Mouse (Mus musculus) heart, adult 10 weeks (tissue): ENCODE measurements around the gene Olfr1154. TPM values are rescaled to one million over a fixed set of nuclear protein-coding genes. Genes with fewer than 3 reads are reported as not detected.

ENCODE experiments used
- polyA plus RNA-seq: library from polyadenylated mRNA; stranded (reverse); fragments of 350-450 nt; fragmentation: Illumina TruSeq; extraction: RNeasy Lipid Tissue Mini Kit (QIAGEN cat#74804); gene quantifications from one replicate; pipeline ENCODE4 v1.2.3, GENCODE M21; 2014; ENCODE audit warnings: low read depth, low replicate concordance

Olfr1154 gene
- polyA plus RNA-seq = not detected

GRCm38 (mm10) chr2:87905066-87905465 is at the start of gene Olfr1154:
Gene Olfr1154, minus strand, starts transcription at chr2:87905166.

GRCm38 (mm10) chr2:87953000-87953399 is 48.0 kb upstream of the Olfr1154 start, which contains the start of gene Olfr1156:
Gene Olfr1156, minus strand, starts transcription at chr2:87953100.

GRCm38 (mm10) chr2:87945037-87945436 is 40.1 kb upstream of the Olfr1154 start, which contains the start of gene Olfr1155:
Gene Olfr1155, minus strand, starts transcription at chr2:87945137.

GRCm38 (mm10) chr2:87894662-87895061 is 10.3 kb downstream of the Olfr1154 start, which contains the start of gene Olfr1153:
Gene Olfr1153, plus strand, starts transcription at chr2:87894962.

GRCm38 (mm10) chr2:87866192-87866591 is 38.8 kb downstream of the Olfr1154 start, which contains the start of gene Olfr1152:
Gene Olfr1152, plus strand, starts transcription at chr2:87866492.

GRCm38 (mm10) chr2:87855562-87855961 is 49.4 kb downstream of the Olfr1154 start, which contains the start of gene Olfr1151:
Gene Olfr1151, plus strand, starts transcription at chr2:87855862.

Other genes starting within 250 kb of the Olfr1154 start
- gene Olfr1134, start 246.7 kb downstream of the Olfr1154 start, polyA plus RNA-seq = not detected
- not detected for gene Olfr1135, start 231.5 kb downstream of the Olfr1154 start, polyA plus RNA-seq
- gene Olfr1136, start 211.2 kb downstream of the Olfr1154 start, polyA plus RNA-seq = not detected
- not detected for gene Olfr1137, start 192.0 kb downstream of the Olfr1154 start, polyA plus RNA-seq
- not detected for gene Olfr1138, start 165.2 kb downstream of the Olfr1154 start, polyA plus RNA-seq
- not detected for gene Olfr1140, start 161.4 kb downstream of the Olfr1154 start, polyA plus RNA-seq
- not detected for gene Olfr1141, start 151.2 kb downstream of the Olfr1154 start, polyA plus RNA-seq
- not detected for gene Olfr152, start 125.7 kb downstream of the Olfr1154 start, polyA plus RNA-seq
- gene Olfr1143, start 104.6 kb downstream of the Olfr1154 start, polyA plus RNA-seq = not detected
- gene Olfr1145, start 95.3 kb downstream of the Olfr1154 start, polyA plus RNA-seq = not detected
- not detected for gene Olfr1148, start 74.6 kb downstream of the Olfr1154 start, polyA plus RNA-seq
- gene Olfr1150-ps1, start 61.2 kb downstream of the Olfr1154 start, polyA plus RNA-seq = not detected
- not detected for gene Olfr1151, start 49.3 kb downstream of the Olfr1154 start, polyA plus RNA-seq
- gene Olfr1152, start 38.7 kb downstream of the Olfr1154 start, polyA plus RNA-seq = not detected
- gene Olfr1153, start 10.2 kb downstream of the Olfr1154 start, polyA plus RNA-seq = not detected
- not detected for gene Olfr1155, start 40.0 kb upstream of the Olfr1154 start, polyA plus RNA-seq
- gene Olfr1156, start 47.9 kb upstream of the Olfr1154 start, polyA plus RNA-seq = not detected
- gene Olfr1157, start 63.1 kb upstream of the Olfr1154 start, polyA plus RNA-seq = not detected
- not detected for gene Olfr74, start 69.5 kb upstream of the Olfr1154 start, polyA plus RNA-seq
- not detected for gene Olfr1158, start 84.9 kb upstream of the Olfr1154 start, polyA plus RNA-seq
- gene Olfr1160, start 103.1 kb upstream of the Olfr1154 start, polyA plus RNA-seq = not detected
- not detected for gene Olfr1161, start 117.6 kb upstream of the Olfr1154 start, polyA plus RNA-seq
- not detected for gene Olfr73, start 132.5 kb upstream of the Olfr1154 start, polyA plus RNA-seq
- not detected for gene Olfr1162, start 146.0 kb upstream of the Olfr1154 start, polyA plus RNA-seq
- gene Olfr1163, start 166.7 kb upstream of the Olfr1154 start, polyA plus RNA-seq = not detected
- not detected for gene Olfr1164, start 188.8 kb upstream of the Olfr1154 start, polyA plus RNA-seq
- not detected for gene Olfr1166, start 223.1 kb upstream of the Olfr1154 start, polyA plus RNA-seq